Mouse (Mus musculus) MEL (cell line): ENCODE data around the gene Pnma3. TPM values are rescaled to one million over a fixed set of nuclear protein-coding genes. Genes with fewer than 3 reads are reported as not detected.
A peak's percentile ranks its signal among the peaks of the same experiment; 100 is the strongest.
"Not testable (repeated sequence)": the region's sequence is repeated elsewhere in the genome, so short reads cannot be mapped to it uniquely, and the experiment has no call there.

Experiments
- DNase-seq: peaks from one replicate; pipeline ENCODE4 v3.0.0; 2011; ENCODE audit warnings: low read depth, low spot score
- H3K27ac ChIP-seq: 2 replicates; pipeline ENCODE4 v1.5.1; 2012; ENCODE audit warnings: low read depth, mild to moderate bottlenecking, control low read depth, low read length, moderate library complexity; ENCODE audit not compliant: control insufficient read depth
- H3K27me3 ChIP-seq, 2 experiments: fragments of 150-350 bp in 1 of 2; sonication (generic) in 1 of 2; 2 replicates each; pipeline ENCODE4 v1.6.1; 2012; ENCODE audit warnings: low read length in 2 of 2, mild to moderate bottlenecking in 2 of 2, improper control_type of control experiment in 1 of 2, moderate library complexity in 1 of 2; ENCODE audit not compliant: insufficient read depth in 2 of 2, control insufficient read depth in 1 of 2
- H3K36me3 ChIP-seq, 2 experiments: 2 replicates each; pipeline ENCODE4 v1.6.1; 2012 to 2014; ENCODE audit warnings: low read length in 2 of 2, improper control_type of control experiment in 1 of 2, inconsistent platforms in 1 of 2, mild to moderate bottlenecking in 1 of 2; ENCODE audit not compliant: insufficient read depth in 2 of 2, control insufficient read depth in 1 of 2
- H3K4me1 ChIP-seq, 2 experiments: fragments of 150-350 bp in 1 of 2; sonication (generic) in 1 of 2; 2 replicates each; pipeline ENCODE4 v1.6.1; 2012; ENCODE audit warnings: low read length in 2 of 2, improper control_type of control experiment in 1 of 2, mild to moderate bottlenecking in 1 of 2; ENCODE audit not compliant: insufficient read depth in 2 of 2, control insufficient read depth in 1 of 2
- H3K4me3 ChIP-seq, 2 experiments: fragments of 150-350 bp in 1 of 2; sonication (generic) in 1 of 2; 2 replicates each; pipeline ENCODE4 v1.5.1; 2012; ENCODE audit warnings: low read depth in 2 of 2, low read length in 2 of 2, mild to moderate bottlenecking in 2 of 2, moderate library complexity in 2 of 2, control low read depth in 1 of 2, improper control_type of control experiment in 1 of 2; ENCODE audit not compliant: control insufficient read depth in 1 of 2, insufficient read depth in 1 of 2
- H3K79me2 ChIP-seq: 2 replicates; pipeline ENCODE4 v1.6.1; 2012; ENCODE audit warnings: mild to moderate bottlenecking, low read length, moderate library complexity; ENCODE audit not compliant: control insufficient read depth, poor library complexity, insufficient read depth
- H3K9ac ChIP-seq: 2 replicates; pipeline ENCODE4 v1.6.1; 2012; ENCODE audit warnings: low read depth, mild to moderate bottlenecking, control low read depth, low read length, moderate library complexity; ENCODE audit not compliant: control insufficient read depth, poor library complexity, severe bottlenecking
- H3K9me3 ChIP-seq: fragments of 150-350 bp; sonication (generic); replicated peaks from 2 replicates; pipeline ENCODE4 v1.6.1; 2012; ENCODE audit warnings: mild to moderate bottlenecking, low read length, improper control_type of control experiment, moderate library complexity; ENCODE audit not compliant: insufficient read depth
- HCFC1 ChIP-seq: IDR thresholded peaks from 2 replicates; pipeline ENCODE4 v1.6.1; 2012; ENCODE audit warnings: low read depth, mild to moderate bottlenecking, inconsistent platforms, low read length, improper control_type of control experiment, moderate library complexity
- MYC ChIP-seq: IDR thresholded peaks from 2 replicates; pipeline ENCODE4 v1.6.1; 2011; ENCODE audit warnings: low read depth, mild to moderate bottlenecking, low read length, improper control_type of control experiment, moderate library complexity
- NELFE ChIP-seq: IDR thresholded peaks from 2 replicates; pipeline ENCODE4 v1.6.1; 2011; ENCODE audit warnings: low read depth, low read length, improper control_type of control experiment
- NRF1 ChIP-seq: IDR thresholded peaks from 2 replicates; pipeline ENCODE4 v1.6.1; 2014; ENCODE audit warnings: low read depth, mild to moderate bottlenecking, inconsistent platforms, low read length, improper control_type of control experiment, moderate library complexity; ENCODE audit not compliant: poor library complexity, insufficient read depth, severe bottlenecking
- POLR2A ChIP-seq, 2 experiments: IDR thresholded peaks; 2 replicates each; pipeline ENCODE4 v1.6.1; 2011 to 2012; ENCODE audit warnings: low read length in 2 of 2, mild to moderate bottlenecking in 2 of 2, control low read depth in 1 of 2, improper control_type of control experiment in 1 of 2, low read depth in 1 of 2, moderate library complexity in 1 of 2; ENCODE audit not compliant: control insufficient read depth in 1 of 2, insufficient read depth in 1 of 2, poor library complexity in 1 of 2
- TBP ChIP-seq: IDR thresholded peaks from 2 replicates; pipeline ENCODE4 v1.8.0; 2011; ENCODE audit warnings: low read depth, low read length, improper control_type of control experiment
- polyA plus RNA-seq, 2 experiments: library from polyadenylated mRNA; stranded (reverse) in 1 of 2; unstranded in 1 of 2; fragments of >175 nt in 1 of 2; fragments of >200 nt in 1 of 2; gene quantifications; 2 replicates each; pipeline versions ENCODE4 v1.2.1 to v1.2.4; 2012; ENCODE audit warnings: low replicate concordance in 2 of 2, low read depth in 1 of 2; ENCODE audit not compliant: insufficient read length in 2 of 2, insufficient read depth in 1 of 2, missing spikeins in 1 of 2
- total RNA-seq: library from RNA; depleted of rRNA; stranded (reverse); fragments of 300-350 nt; gene quantifications from 2 replicates; pipeline ENCODE4 v1.2.3, GENCODE M21; 2012; rRNA removed

Pnma3 gene
- total and polyA plus RNA-seq, 3 experiments = not detected

DNA sequence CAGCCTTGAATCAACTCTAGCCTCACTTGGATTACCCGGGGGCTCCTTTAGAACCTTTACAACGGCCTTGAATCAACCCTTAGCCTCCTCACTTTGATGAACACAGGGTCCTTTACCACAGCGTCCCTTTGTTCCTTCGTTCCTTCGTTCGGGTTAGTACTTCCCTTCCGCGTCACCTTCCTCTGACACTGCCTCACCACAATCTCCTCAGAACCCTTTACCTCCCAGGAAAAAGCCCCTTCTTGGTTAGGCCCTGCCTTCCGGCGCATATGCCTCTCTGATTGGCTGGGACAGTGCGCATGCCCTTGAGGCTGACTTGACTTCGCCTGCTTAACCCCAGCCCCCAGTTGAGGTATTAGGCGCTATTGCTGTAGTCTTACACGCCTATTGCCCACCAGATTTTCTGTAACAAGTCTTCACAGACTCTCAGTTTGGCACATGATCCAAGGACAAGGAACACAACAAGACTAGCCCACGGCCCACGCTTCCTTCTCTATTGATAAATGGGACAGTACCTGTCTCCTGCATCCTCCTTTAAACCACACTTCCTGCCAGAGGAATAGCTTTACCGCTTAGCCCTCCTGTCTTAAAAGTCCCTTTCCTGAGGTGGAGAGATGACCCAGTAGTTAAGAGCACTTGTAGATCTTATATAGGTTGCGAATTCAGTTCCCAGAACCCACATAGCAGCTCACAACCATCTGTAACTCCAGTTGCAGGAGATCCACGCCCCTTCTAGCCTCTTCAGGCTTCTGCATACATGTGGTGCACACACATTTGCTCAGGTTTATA, 17.9 kb downstream of the Pnma3 start, which contains the start of gene Xlr4a:
Xlr4a (minus strand) TSS at position 212 of the 789 bp plus-strand sequence.
- H3K4me3 ChIP-seq = peak within 1 kb of the TSS in 1 of 2 experiments; percentile 35; a peak in 1 of 4 replicates
- not testable (repeated sequence) for H3K27me3 ChIP-seq, H3K9me3 ChIP-seq, H3K9ac ChIP-seq, H3K4me1 ChIP-seq, H3K79me2 ChIP-seq, H3K36me3 ChIP-seq, H3K27ac ChIP-seq, DNase-seq

GRCm38 (mm10) chrX:73096941-73097508, 32.4 kb downstream of the Pnma3 start, which contains the start of gene Xlr3a:
Gene Xlr3a (minus strand): TSS chrX:73097095.
- peak; percentile 46 for TF ChIP-seq NELFE
- TF ChIP-seq HCFC1 = peak; percentile 62; the same call in 1 of the 2 replicates
- TF ChIP-seq NRF1 = peak; percentile 81
- TF ChIP-seq TBP = peak; percentile 21; the same call in 1 of the 2 replicates
- TF ChIP-seq POLR2A (IDR thresholded peaks at IDR 0.05; ENCODE audit: control insufficient read depth in 1 of 2, insufficient read depth in 1 of 2, low read depth in 1 of 2, low read length in 2 of 2, poor library complexity in 1 of 2) = peak in 1 of 2 experiments; percentile 52; a peak in 1 of 4 replicates
- 0 out of 2 replicates have a peak, but pooled peaks have one; percentile 15 for TF ChIP-seq MYC
- TF ChIP-seq, all 39 proteins: peak for 6; not testable (repeated sequence) for 33
- peak within 1 kb of the TSS; percentile 59 to 86 for H3K4me3 ChIP-seq
- H3K9ac ChIP-seq = peak within 1 kb of the TSS; percentile 78
- not testable (repeated sequence) for H3K36me3 ChIP-seq, H3K4me1 ChIP-seq, H3K9me3 ChIP-seq, H3K27me3 ChIP-seq, H3K79me2 ChIP-seq
- H3K27ac ChIP-seq = peak within 1 kb of the TSS; percentile 32; the same call in 1 of the 2 replicates
- peak; percentile 93 for DNase-seq

GRCm38 (mm10) chrX:73116747-73117146, 52.2 kb downstream of the Pnma3 start, which contains the start of gene Gm14685:
Gene Gm14685 (plus strand): TSS chrX:73117047.
- not testable (repeated sequence) for H3K4me1 ChIP-seq, DNase-seq, H3K36me3 ChIP-seq, H3K79me2 ChIP-seq, H3K4me3 ChIP-seq, H3K9ac ChIP-seq, H3K9me3 ChIP-seq, H3K27me3 ChIP-seq, H3K27ac ChIP-seq

Other genes starting within 250 kb of the Pnma3 start
- not detected in 2 replicates for gene Gabrq, start 239.6 kb upstream of the Pnma3 start, total RNA-seq
- not detected for gene Gabrq, start 239.6 kb upstream of the Pnma3 start, polyA plus RNA-seq
- 30.4 and 33.5 TPM in 2 replicates for gene Cetn2, start 146.4 kb upstream of the Pnma3 start, total RNA-seq
- gene Cetn2, start 146.4 kb upstream of the Pnma3 start, polyA plus RNA-seq = 10 to 100 TPM in 1 of 2 experiments, not detected in 1; 35.3 TPM
- 17.9 and 19.4 TPM in 2 replicates for gene Nsdhl, start 146.2 kb upstream of the Pnma3 start, total RNA-seq
- gene Nsdhl, start 146.2 kb upstream of the Pnma3 start, polyA plus RNA-seq = 10 to 100 TPM in 1 of 2 experiments, not detected in 1; 23.1 TPM
- not detected in 2 replicates for gene Zfp185, start 77.4 kb upstream of the Pnma3 start, total RNA-seq
- under 1 TPM in 1 of 2 experiments, not detected in 1; 0.14 TPM for gene Zfp185, start 77.4 kb upstream of the Pnma3 start, polyA plus RNA-seq
- gene Pnma5, start 27.7 kb upstream of the Pnma3 start, total RNA-seq = 0.08 and 0.10 TPM in 2 replicates
- under 1 TPM in 1 of 2 experiments, not detected in 1; 0.11 TPM for gene Pnma5, start 27.7 kb upstream of the Pnma3 start, polyA plus RNA-seq
- gene Xlr4a, start 17.7 kb downstream of the Pnma3 start, total RNA-seq = 0.19 TPM in 1 of 2 replicates, not detected in the other
- gene Xlr4a, start 17.7 kb downstream of the Pnma3 start, polyA plus RNA-seq = under 1 TPM in 1 of 2 experiments, not detected in 1; 0.29 TPM
- gene Xlr3a, start 32.3 kb downstream of the Pnma3 start, total RNA-seq = 76.4 and 94.5 TPM in 2 replicates
- 100 to 1,000 TPM in 1 of 2 experiments, not detected in 1; 161 TPM for gene Xlr3a, start 32.3 kb downstream of the Pnma3 start, polyA plus RNA-seq
- gene Gm14685, start 52.3 kb downstream of the Pnma3 start, total RNA-seq = not detected in 2 replicates
- gene Gm14685, start 52.3 kb downstream of the Pnma3 start, polyA plus RNA-seq = not detected
- not detected in 2 replicates for gene Xlr5b, start 84.0 kb downstream of the Pnma3 start, total RNA-seq
- not detected for gene Xlr5b, start 84.0 kb downstream of the Pnma3 start, polyA plus RNA-seq
- not detected in 2 replicates for gene DXBay18, start 84.7 kb downstream of the Pnma3 start, total RNA-seq
- not detected for gene DXBay18, start 84.7 kb downstream of the Pnma3 start, polyA plus RNA-seq
- not detected in 2 replicates for gene Spin2d, start 112.2 kb downstream of the Pnma3 start, total RNA-seq
- not detected for gene Spin2d, start 112.2 kb downstream of the Pnma3 start, polyA plus RNA-seq
- 22.4 and 23.8 TPM in 2 replicates for gene Xlr3b, start 127.4 kb downstream of the Pnma3 start, total RNA-seq
- 10 to 100 TPM in 1 of 2 experiments, not detected in 1; 16.5 TPM for gene Xlr3b, start 127.4 kb downstream of the Pnma3 start, polyA plus RNA-seq
- 37.4 and 44.4 TPM in 2 replicates for gene Xlr4b, start 149.5 kb downstream of the Pnma3 start, total RNA-seq
- gene Xlr4b, start 149.5 kb downstream of the Pnma3 start, polyA plus RNA-seq = 10 to 100 TPM in 1 of 2 experiments, not detected in 1; 43.2 TPM
- gene F8a, start 163.5 kb downstream of the Pnma3 start, total RNA-seq = 3.3 and 3.4 TPM in 2 replicates
- gene F8a, start 163.5 kb downstream of the Pnma3 start, polyA plus RNA-seq = 1 to 10 TPM in 1 of 2 experiments, not detected in 1; 6.0 TPM
- 12.8 and 18.6 TPM in 2 replicates for gene Xlr4c, start 178.3 kb downstream of the Pnma3 start, total RNA-seq
- gene Xlr4c, start 178.3 kb downstream of the Pnma3 start, polyA plus RNA-seq = 10 to 100 TPM in 1 of 2 experiments, not detected in 1; 37.4 TPM
- 68.4 and 78.0 TPM in 2 replicates for gene Xlr3c, start 200.6 kb downstream of the Pnma3 start, total RNA-seq
- gene Xlr3c, start 200.6 kb downstream of the Pnma3 start, polyA plus RNA-seq = 100 to 1,000 TPM in 1 of 2 experiments, 10 to 100 TPM in 1; 73.5 to 162 TPM
- not detected in 2 replicates for gene Xlr5a, start 228.2 kb downstream of the Pnma3 start, total RNA-seq
- not detected for gene Xlr5a, start 228.2 kb downstream of the Pnma3 start, polyA plus RNA-seq
- not detected in 2 replicates for gene Xlr5c, start 228.2 kb downstream of the Pnma3 start, total RNA-seq
- gene Xlr5c, start 228.2 kb downstream of the Pnma3 start, polyA plus RNA-seq = not detected